Mouse (Mus musculus) kidney, postnatal 14 days (tissue): ENCODE measurements around the gene Zbtb7a.

Experiments used
- DNase-seq: peaks from one replicate; pipeline ENCODE4 v3.0.0; 2022; ENCODE audit warnings: mixed read lengths

The Zbtb7a gene

DNA sequence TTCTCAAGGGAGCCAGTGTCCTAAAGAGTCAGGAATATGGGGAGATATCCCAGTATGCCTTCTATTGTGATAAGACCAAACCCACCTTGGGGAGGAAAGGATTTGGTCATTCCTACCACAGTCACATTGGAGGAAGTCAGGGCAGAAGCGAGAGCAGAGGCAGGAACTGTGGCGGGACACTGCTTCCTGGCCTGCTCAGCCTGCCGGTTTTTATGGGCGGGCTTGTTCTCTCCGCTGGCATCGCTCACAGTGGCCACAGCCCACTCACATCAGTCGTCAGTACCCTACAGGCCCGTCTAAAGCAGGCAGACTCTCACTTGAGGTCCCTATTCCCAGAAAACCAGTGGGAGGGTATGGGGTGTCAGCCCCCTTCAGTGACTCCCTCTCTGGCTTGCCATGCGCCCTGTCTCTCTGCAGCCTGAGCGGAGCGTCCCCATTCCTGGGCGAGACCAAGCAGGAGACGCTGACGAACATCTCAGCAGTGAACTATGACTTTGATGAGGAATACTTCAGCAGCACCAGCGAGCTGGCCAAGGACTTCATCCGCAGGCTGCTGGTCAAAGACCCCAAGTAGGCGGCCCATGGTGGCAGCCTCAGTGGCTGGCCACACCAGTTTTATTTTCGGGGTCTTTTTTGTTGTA lies 56.4 kb downstream of the Zbtb7a start:
- DNase-seq: peak; percentile 43

DNA sequence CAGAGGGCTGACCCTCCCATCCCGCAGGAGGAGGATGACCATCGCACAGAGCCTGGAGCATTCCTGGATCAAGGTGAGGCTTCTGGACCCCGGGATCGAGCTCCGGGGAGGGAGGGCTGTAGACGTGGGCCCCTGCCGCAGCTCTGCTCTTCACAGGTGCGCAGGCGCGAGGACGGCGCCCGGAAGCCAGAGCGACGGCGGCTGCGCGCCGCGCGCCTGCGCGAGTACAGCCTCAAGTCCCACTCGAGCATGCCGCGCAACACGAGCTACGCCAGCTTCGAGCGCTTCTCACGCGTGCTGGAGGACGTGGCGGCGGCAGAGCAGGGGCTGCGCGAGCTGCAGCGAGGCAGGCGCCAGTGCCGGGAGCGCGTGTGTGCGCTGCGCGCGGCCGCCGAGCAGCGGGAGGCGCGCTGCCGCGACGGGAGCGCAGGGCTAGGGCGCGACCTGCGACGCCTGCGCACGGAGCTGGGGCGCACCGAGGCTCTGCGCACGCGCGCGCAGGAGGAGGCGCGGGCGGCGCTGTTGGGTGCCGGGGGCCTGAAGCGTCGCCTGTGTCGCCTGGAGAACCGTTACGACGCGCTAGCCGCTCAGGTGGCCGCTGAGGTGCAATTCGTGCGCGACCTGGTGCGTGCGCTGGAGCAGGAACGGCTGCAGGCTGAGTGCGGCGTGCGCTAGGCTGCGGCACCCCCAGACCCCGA lies 57.4 kb downstream of the Zbtb7a start:
- peak; percentile 92 for DNase-seq

DNA sequence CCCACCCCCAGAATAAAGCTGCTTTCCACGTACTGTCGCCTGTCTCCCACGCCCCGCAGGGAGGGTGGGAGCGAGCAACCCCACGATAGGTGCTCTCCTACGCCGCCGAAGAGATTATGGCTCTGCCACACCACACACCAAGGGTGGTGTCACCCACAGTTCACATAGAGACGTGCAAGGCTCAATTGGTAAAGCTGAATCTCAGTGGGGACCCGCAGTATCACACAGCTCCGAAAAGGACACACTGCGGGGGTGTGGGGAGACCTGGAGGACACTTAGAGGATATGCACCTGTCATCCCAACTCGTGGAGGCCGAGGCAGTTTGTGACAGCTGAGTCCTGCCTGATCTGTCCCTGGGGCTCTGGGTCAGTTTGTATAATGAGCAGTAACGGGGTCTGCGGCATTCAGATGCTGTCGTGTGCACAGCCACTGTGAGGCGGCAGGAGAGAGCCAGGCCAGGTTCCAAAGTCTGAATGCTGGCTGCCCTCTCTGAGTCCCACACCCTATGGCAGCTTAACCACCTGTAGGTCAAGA lies 58.0 kb downstream of the Zbtb7a start:
- DNase-seq: peak; percentile 60

DNA sequence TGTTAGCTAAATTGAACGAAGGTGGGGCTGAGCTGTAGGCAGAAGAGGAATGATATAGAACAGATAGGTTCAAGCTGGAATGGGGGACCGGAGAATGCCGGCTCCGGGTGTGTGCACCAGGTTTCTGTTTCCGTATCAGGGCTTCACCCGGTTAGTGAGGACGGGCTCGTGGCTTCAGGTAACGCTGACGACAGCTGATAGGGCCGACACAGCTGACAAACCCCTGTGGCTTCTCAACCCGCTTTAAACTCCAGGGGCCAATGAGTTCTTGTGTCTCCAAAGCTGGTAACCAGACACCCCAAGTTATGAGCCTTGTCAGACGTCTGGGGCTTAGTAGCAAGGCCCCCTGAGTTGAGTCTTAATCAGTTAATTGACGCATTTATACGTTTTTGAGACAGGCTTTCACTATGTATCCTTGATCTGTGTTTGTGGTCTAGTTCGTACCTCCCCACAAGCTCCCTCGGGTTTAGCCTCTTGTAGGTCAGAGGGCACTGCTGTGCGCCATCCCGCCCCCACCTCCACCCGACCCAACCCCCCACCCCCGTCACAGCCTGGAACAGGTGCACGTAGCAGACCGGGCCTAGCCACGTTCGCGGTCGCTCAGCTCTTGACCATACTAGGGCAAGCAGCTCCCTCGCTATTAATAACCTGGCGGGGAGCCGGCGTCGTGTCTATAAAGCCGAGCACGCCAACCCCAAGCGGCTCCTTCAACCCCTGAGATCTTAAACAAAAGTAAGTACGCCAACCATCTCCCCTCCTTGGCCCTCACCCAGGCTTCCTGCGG lies 59.2 kb downstream of the Zbtb7a start:
- no peak for DNase-seq

DNA sequence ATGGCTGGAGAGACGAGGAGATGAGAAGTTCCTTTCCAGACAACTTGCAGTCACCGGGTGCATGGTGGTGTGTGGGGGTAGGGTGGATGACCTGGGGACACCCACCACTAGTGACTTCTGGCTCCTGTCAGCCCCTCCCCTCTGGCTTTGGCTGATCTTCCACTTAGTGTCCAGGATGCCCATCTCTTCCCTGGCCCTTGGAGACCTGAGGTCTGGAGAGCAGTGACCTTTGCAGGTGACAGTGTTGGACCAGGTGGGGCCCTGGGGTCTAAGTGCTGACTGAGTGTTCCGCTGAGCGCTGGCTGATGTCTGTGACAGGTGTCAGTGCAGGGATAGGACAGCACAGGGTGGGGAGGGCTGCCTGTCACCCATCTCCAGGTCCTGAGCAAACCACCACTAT lies 60.3 kb downstream of the Zbtb7a start:
- DNase-seq: no peak

DNA sequence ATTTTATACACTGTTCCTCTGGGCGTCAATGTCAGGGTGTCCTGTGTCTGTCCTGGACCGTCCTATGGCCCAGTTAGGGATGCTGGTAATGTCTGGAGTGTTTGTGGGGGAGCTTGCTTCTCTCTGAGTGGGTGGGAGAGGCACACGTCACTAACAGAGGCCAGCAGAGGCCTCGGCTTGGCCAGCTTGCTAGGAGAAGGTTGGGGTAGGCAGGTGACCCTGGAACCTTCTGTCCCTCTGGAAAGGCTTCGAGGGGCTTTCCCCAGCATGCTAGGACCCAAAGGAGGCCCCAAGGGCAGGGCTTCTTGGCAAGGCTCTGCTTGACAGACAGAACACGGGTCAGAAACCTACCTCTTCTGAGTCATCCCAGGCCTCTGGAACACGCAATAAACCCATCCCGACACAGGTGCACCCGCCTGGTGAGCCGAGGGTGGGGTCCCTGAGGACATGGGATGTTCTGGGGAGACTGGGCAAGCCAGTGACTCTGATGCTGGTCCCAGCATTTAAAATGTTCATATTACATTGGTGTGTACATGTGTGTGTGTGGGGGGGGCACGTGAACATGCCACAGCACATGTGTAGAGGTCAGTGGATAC lies 61.5 kb downstream of the Zbtb7a start:
- DNase-seq: no peak

DNA sequence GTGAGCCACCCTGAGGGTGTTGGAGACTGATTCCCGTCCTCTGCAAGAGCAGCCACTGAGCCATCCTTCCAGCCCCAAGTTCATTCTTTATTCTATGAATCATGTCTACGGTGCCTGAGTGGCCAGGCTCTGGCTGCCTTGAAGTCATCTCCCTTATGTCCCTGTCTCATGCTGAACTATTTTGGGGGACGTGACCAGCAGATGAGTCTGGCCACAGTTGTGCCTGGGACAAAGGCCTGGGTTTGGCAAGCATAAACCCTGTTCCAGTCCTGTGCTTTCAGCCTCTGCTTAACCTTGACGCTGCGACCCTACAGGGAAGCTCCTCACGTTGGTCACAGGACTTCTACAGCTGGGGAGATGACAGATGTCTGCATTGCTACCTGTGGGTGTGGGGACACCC lies 62.3 kb downstream of the Zbtb7a start:
- DNase-seq: no peak

DNA sequence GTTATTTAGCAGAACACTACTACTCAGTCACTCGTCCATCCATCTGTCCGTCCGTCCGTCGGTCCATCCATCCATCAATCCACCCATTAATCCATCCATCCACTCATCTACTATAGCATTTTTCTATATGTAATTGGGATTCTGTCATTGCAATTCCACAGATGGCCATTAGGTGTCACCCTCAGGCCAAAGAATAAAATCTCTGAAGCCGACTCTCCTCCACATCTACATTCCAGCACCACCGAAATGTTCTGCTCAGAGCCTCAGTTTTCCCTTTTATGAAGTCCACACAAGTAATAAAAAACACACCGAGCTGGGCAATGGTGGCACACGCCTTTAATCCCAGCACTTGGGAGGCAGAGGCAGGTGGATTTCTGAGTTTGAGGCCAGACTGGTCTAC lies 63.2 kb downstream of the Zbtb7a start:
- peak; percentile 71 for DNase-seq

DNA sequence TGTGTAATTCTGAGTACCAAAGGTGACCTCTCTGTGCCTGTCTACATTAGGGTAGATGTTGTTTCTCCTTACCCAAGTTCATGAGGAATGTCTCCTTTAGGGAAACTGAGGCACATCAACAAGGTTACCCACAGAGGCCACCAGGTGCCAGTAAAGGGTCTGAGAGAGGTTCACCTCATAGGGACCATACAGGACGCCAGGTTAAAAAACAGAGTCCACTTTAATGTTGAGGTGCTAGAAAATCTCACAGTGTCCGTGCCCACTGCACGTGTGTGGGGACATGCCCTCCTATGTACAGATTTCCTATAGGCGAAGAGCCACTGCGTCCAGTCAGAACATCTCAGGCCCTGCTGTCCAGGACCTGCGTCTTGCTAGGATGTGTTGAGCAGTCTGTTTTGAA lies 64.0 kb downstream of the Zbtb7a start:
- DNase-seq: no peak

DNA sequence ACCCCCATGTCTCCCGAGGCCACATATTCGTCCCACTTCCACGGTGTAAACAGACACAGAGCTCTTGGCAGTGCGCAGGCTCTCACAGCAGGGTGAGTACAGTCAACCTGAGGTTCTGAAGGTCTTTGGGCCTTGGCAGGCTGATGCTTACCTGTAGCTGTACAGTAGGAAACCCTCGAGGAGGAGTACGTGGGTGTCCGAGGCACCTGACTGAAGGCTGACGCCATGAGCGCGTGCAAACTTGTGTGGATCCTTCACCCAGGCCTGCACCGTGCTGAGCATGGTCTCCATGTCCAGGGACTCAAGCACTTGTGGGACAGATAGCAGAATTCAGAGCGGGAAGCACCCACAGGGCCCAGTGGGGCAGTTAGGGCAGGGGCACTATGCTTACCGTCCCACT lies 65.1 kb downstream of the Zbtb7a start:
- no peak for DNase-seq

DNA sequence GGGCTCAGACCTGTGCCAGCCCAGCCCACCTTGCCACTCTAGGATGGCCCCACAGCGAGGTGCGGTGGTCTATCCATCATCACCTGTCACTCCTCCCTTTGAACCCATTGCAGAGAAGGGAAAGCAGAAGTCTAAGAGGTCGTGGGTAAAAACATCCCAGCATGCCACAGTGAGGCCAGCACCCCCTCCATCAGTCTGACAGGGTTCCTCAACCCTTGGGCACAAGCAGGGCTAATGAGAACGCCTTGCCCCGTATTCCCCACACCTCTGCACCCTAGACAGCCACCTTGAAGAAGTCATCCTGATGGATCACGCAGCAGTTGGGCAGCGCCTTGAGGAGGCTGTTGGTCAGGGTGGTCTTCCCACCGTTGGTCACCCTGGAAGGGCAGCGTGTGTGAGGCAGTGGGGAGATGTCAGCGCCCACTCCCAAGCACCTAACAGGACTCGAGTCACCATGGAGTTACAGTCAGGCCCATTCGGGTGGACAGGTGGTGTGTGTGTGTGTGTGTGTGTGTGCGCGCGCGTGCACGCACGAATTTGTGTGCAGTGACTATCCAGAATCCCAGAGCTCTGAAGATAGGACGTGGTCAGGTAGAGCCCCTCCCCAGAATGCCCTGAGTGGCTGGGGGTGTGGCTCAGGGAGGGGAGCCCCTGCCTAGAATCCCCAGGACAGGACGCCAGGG lies 65.7 kb downstream of the Zbtb7a start:
- no peak for DNase-seq

DNA sequence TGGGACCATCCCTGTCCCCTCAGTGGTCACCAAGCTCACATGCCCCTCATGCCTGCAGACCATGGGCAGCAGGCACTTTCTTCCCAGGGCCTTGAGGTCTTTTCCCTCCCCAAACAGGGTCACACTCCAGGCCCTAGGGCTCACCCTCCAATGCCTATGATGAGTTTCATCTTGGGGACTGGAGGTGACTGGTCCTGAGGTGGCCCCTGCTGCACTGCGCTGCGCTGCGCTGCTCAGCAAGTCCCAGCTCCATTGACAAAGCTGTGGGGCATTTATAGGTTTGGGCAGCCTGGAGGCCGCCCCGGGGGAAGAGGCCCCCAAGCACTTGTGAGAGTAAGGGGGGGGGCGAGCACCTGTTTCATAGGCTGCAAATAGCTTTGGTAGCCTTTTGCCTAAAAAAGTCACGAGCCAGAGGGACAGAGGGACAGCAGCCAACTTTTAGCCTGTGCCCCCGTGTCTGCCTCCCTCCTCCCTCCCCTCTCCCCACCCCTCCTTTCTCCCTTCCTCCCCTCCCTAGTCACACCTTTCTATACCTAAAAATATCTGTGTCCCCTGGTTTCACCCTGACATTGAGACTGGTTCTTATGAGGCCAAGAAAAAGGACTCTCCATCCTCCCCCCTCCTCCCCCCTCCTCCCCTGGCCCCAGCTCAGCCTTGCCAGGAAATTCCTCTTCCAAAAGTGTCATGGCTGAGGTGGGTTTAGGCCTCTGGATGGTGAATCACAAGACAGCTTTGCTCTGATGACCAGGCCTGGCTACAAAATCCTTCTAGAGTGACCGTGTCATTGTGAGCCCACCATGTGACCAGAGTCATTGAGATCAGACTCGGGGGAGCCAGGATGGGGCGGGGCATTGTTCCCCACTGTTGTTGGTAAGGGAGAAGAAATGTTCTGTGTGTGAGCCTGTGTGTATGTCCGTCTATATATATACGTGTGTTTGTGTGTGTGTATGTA lies 67.1 kb downstream of the Zbtb7a start, which contains the start of gene Nmrk2:
TSS of gene Nmrk2 (minus strand) at position 245 of the 952 bp plus-strand sequence.
- no peak for DNase-seq
